Mouse (Mus musculus): ENCODE results near the gene Prr3. TPM values are rescaled to one million over a fixed set of nuclear protein-coding genes. Genes with fewer than 3 reads are reported as not detected.

The Prr3 gene
- 44.4 and 56.9 TPM in 2 replicates for polyA plus RNA-seq (2015; fragmentation: Nextera tagmentation; extraction: Ambion mirVana)

GRCm38 (mm10) chr17:35979401-35980362 lies at the start of gene Prr3, which contains the start of gene Gnl1:
Gene Prr3, minus strand, starts transcription at chr17:35980236.
Gene Gnl1, plus strand, starts transcription at chr17:35979851.
- H3K4me2 ChIP-seq = peak within 1 kb of the TSS; percentile 83
- peak; percentile 79 for ATAC-seq (ENCODE audit: insufficient number of reproducible peaks, insufficient read depth, low FRiP score, low TSS enrichment, low read depth)
- H3K27ac ChIP-seq = peak within 1 kb of the TSS; percentile 97
- peaks cover 42% of the 10 kb centered on the region for H3K36me3 ChIP-seq
- WGBS = under 1% methylated on average over 86 of the region's 109 CpGs
- H3K9ac ChIP-seq = peak within 1 kb of the TSS; percentile 91
- no peaks in the 10 kb centered on the region for H3K27me3 ChIP-seq
- H3K9me3 ChIP-seq = no peaks in the 10 kb centered on the region
- peak within 1 kb of the TSS; percentile 97 for H3K4me3 ChIP-seq
- peaks cover 20% of the 10 kb centered on the region for H3K4me1 ChIP-seq

GRCm38 (mm10) chr17:36028879-36029619 lies 49.0 kb upstream of the Prr3 start:
- Histone ChIP-seq H3K4me3 (no peak overlapping the region), H3K9ac (no peak overlapping the region), H3K4me1 (peaks cover 6% of the 10 kb centered on the region), H3K4me2 (no peak overlapping the region), H3K27me3 (peaks cover 5% of the 10 kb centered on the region; the same call in 1 of the 2 replicates), H3K36me3 (no peaks in the 10 kb centered on the region), H3K27ac (no peak overlapping the region), H3K9me3 (no peaks in the 10 kb centered on the region)
- ATAC-seq (ENCODE audit: insufficient number of reproducible peaks, insufficient read depth, low FRiP score, low TSS enrichment, low read depth) = no peak
- WGBS = 87% methylated on average over 7 of the region's 7 CpGs

DNA sequence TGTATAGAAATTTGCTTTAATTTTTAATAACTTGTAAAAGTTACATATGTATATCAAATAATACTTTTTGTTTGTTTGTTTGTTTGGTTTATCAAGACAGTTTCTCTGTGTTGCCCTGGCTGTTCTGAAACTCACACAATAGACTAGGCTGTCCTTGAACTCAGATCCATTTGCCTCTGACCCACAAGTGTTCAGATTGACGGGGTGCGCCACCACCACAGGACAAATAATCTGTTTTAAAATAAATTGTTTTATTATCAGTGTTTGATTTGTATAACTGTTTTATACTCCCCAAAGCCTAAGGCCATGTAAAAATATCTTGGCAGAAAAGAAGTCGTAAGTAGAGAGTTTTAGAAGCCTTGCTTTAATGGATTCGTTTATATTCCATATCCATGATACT lies 47.6 kb upstream of the Prr3 start:
- Histone ChIP-seq H3K36me3 (no peaks in the 10 kb centered on the region), H3K4me1 (peaks cover 15% of the 10 kb centered on the region), H3K27me3 (peaks cover 5% of the 10 kb centered on the region; the same call in 1 of the 2 replicates), H3K9me3 (no peaks in the 10 kb centered on the region), H3K9ac (no peak overlapping the region), H3K27ac (no peak overlapping the region), H3K4me2 (no peak overlapping the region), H3K4me3 (no peak overlapping the region)
- no peak for ATAC-seq (ENCODE audit: insufficient number of reproducible peaks, insufficient read depth, low FRiP score, low TSS enrichment, low read depth)
- 90% methylated on average over 4 of the region's 4 CpGs for WGBS

GRCm38 (mm10) chr17:36025901-36026300 lies 45.9 kb upstream of the Prr3 start:
- Histone ChIP-seq H3K4me1 (0 out of 2 replicates have a peak, but pooled peaks cover 10% of the 10 kb centered on the region), H3K9ac (no peak overlapping the region), H3K4me3 (no peak overlapping the region), H3K4me2 (no peak overlapping the region), H3K27me3 (no peaks in the 10 kb centered on the region), H3K36me3 (no peaks in the 10 kb centered on the region), H3K9me3 (no peaks in the 10 kb centered on the region), H3K27ac (no peak overlapping the region)
- no peak for ATAC-seq (ENCODE audit: insufficient number of reproducible peaks, insufficient read depth, low FRiP score, low TSS enrichment, low read depth)
- 84% methylated on average over 4 of the region's 4 CpGs for WGBS

GRCm38 (mm10) chr17:36025197-36025596 lies 45.2 kb upstream of the Prr3 start:
- Histone ChIP-seq H3K27me3 (no peaks in the 10 kb centered on the region), H3K4me3 (no peak overlapping the region), H3K9ac (no peak overlapping the region), H3K36me3 (no peaks in the 10 kb centered on the region), H3K27ac (no peak overlapping the region), H3K4me2 (no peak overlapping the region), H3K9me3 (no peaks in the 10 kb centered on the region), H3K4me1 (peaks cover 14% of the 10 kb centered on the region; the same call in 1 of the 2 replicates)
- no peak for ATAC-seq (ENCODE audit: insufficient number of reproducible peaks, insufficient read depth, low FRiP score, low TSS enrichment, low read depth)
- WGBS = 76% methylated on average over 5 of the region's 5 CpGs

DNA sequence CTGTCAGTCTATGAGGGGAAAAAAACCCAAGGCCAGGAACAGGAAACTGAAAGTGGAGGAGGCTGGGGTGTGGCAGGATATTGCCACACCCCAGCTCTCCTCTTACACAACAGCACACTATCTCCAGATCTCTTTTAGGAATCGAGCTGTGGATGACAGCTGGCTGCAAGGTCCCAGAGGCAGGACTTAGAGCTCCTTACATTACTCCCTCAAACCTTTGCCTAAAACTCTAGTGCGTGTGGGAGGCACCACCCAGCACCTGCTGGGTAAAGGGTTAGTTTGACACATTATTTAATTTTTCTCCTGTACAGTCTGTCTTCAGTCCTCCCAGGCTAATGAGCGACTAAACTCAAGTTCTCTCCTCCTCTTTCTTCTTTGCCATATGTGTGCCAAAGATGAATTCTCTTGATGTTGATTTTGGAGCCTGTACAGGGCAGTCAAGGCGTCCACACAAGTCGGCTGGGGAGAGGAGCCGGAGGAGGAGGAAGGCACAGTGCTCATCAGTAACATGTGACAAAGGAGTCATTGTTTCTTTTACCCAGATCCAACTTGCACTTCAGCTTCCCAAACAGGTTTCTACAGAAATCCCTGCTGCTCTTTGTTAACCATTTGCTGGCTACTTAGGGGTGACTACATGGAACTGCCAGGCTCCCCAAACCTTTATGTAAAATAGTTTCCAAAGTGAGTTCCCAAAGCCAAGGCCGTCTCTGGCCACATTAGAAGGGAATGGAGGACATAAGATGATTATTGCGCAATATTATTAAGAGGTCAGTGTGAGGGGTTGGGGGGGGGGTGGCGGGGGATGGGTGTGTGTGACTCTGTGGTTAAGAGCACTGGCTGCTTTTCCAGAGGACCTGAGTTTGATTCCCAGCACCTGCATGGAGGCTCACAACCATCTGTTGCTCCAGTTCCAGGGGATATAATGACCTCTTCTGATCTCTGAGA lies 43.9 kb upstream of the Prr3 start:
- Histone ChIP-seq H3K9ac (0 out of 2 replicates have a peak overlapping the region, but pooled peaks have one; percentile 27), H3K4me1 (peaks cover 14% of the 10 kb centered on the region; the same call in 1 of the 2 replicates), H3K4me2 (0 out of 2 replicates have a peak overlapping the region, but pooled peaks have one; percentile 11), H3K36me3 (no peaks in the 10 kb centered on the region), H3K27me3 (no peaks in the 10 kb centered on the region), H3K27ac (peak overlapping the region; percentile 51), H3K9me3 (no peaks in the 10 kb centered on the region), H3K4me3 (no peak overlapping the region)
- no peak for ATAC-seq (ENCODE audit: insufficient number of reproducible peaks, insufficient read depth, low FRiP score, low TSS enrichment, low read depth)
- 44% methylated on average over 9 of the region's 9 CpGs for WGBS

GRCm38 (mm10) chr17:36022922-36023321 lies 42.9 kb upstream of the Prr3 start:
- no peak for ATAC-seq (ENCODE audit: insufficient number of reproducible peaks, insufficient read depth, low FRiP score, low TSS enrichment, low read depth)
- peaks cover 14% of the 10 kb centered on the region; the same call in 1 of the 2 replicates for H3K4me1 ChIP-seq
- no peak overlapping the region for H3K4me3 ChIP-seq
- no peak overlapping the region for H3K27ac ChIP-seq
- H3K9me3 ChIP-seq = no peaks in the 10 kb centered on the region
- no peak overlapping the region for H3K4me2 ChIP-seq
- no peaks in the 10 kb centered on the region for H3K36me3 ChIP-seq
- WGBS = 88% methylated on average over 6 of the region's 6 CpGs
- H3K27me3 ChIP-seq = no peaks in the 10 kb centered on the region
- no peak overlapping the region for H3K9ac ChIP-seq

DNA sequence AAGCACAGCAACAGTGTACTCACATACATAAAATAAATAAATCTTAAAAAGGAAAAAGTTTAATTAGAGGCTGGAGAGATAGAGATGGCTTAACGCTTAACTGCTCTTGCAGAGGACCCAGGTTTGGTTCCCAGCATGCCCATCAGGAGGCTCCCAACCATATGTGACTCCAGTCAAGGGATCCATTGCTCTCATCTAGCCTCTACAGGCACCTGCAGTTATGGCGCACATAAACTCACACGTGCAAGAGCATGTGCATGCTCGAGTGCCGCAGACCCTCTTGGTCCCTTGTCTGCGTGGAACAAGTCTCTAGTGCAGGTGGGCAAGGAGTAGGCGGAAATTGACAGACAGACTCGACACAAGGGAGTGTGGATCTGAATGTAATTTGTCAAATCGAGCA lies 42.1 kb upstream of the Prr3 start:
- H3K36me3 ChIP-seq = no peaks in the 10 kb centered on the region
- no peak overlapping the region for H3K4me3 ChIP-seq
- no peaks in the 10 kb centered on the region for H3K27me3 ChIP-seq
- no peak for ATAC-seq (ENCODE audit: insufficient number of reproducible peaks, insufficient read depth, low FRiP score, low TSS enrichment, low read depth)
- WGBS = 92% methylated on average over 9 of the region's 9 CpGs
- no peak overlapping the region for H3K27ac ChIP-seq
- no peak overlapping the region for H3K4me2 ChIP-seq
- peaks cover 14% of the 10 kb centered on the region; the same call in 1 of the 2 replicates for H3K4me1 ChIP-seq
- H3K9me3 ChIP-seq = no peaks in the 10 kb centered on the region
- H3K9ac ChIP-seq = no peak overlapping the region

GRCm38 (mm10) chr17:36021309-36021708 lies 41.3 kb upstream of the Prr3 start:
- no peaks in the 10 kb centered on the region for H3K27me3 ChIP-seq
- H3K4me1 ChIP-seq = peaks cover 14% of the 10 kb centered on the region; the same call in 1 of the 2 replicates
- H3K4me2 ChIP-seq = no peak overlapping the region
- no peak overlapping the region for H3K4me3 ChIP-seq
- no peak for ATAC-seq (ENCODE audit: insufficient number of reproducible peaks, insufficient read depth, low FRiP score, low TSS enrichment, low read depth)
- no peak overlapping the region for H3K27ac ChIP-seq
- 92% methylated on average over 1 of the region's 1 CpGs for WGBS
- H3K36me3 ChIP-seq = no peaks in the 10 kb centered on the region
- H3K9ac ChIP-seq = no peak overlapping the region
- no peaks in the 10 kb centered on the region for H3K9me3 ChIP-seq

- no peak within 1 kb of the TSS; the same call in 1 of the 2 replicates for H3K27ac ChIP-seq
Measured at GRCm38 (mm10) chr17:36020191-36021073, 40.4 kb upstream of the Prr3 start, which contains the start of gene H2-T24. Gene H2-T24, minus strand, starts transcription at chr17:36020560.

More at GRCm38 (mm10) chr17:36020191-36021073, 40.4 kb upstream of the Prr3 start, which contains the start of gene H2-T24:
- no peak for ATAC-seq (ENCODE audit: insufficient number of reproducible peaks, insufficient read depth, low FRiP score, low TSS enrichment, low read depth)
- peaks cover 14% of the 10 kb centered on the region; the same call in 1 of the 2 replicates for H3K4me1 ChIP-seq
- H3K36me3 ChIP-seq = peaks cover 5% of the 10 kb centered on the region
- H3K9ac ChIP-seq = 0 out of 2 replicates have a peak within 1 kb of the TSS, but pooled peaks have one; percentile 16
- H3K27me3 ChIP-seq = no peaks in the 10 kb centered on the region
- peak within 1 kb of the TSS; percentile 43 for H3K4me2 ChIP-seq
- H3K4me3 ChIP-seq = peak within 1 kb of the TSS; percentile 10; the same call in 1 of the 2 replicates
- no peaks in the 10 kb centered on the region for H3K9me3 ChIP-seq
- 39% methylated on average over 15 of the region's 15 CpGs for WGBS

All from embryonic facial prominence, embryonic 13.5 days (tissue).